Mouse (Mus musculus) lung, embryonic 14.5 days (tissue): ENCODE results near the gene Spdl1. TPM values are rescaled to one million over a fixed set of nuclear protein-coding genes. Genes with fewer than 3 reads are reported as not detected.

ENCODE experiments used
- ATAC-seq: fragments of 200-750 bp; cut with Nextera tagmentation; 2 replicates; pipeline ENCODE4 v1.8.0; 2017; ENCODE audit warnings: mild to moderate bottlenecking, moderate TSS enrichment, moderate library complexity; ENCODE audit not compliant: insufficient read depth
- DNase-seq: peaks from one replicate; pipeline ENCODE4 v3.0.0-alpha.2; 2015
- H3K27ac ChIP-seq: fragments of 300-500 bp; sonication (generic); 2 replicates; pipeline ENCODE4 v1.5.1; 2014; ENCODE audit warnings: low read depth, mild to moderate bottlenecking, moderate library complexity
- H3K27me3 ChIP-seq: fragments of 300-500 bp; sonication (generic); 2 replicates; pipeline ENCODE4 v1.6.1; 2014; ENCODE audit warnings: low read length, control low read depth; ENCODE audit not compliant: insufficient read depth
- H3K36me3 ChIP-seq: fragments of 300-500 bp; sonication (generic); 2 replicates; pipeline ENCODE4 v1.6.1; 2014; ENCODE audit warnings: control low read depth; ENCODE audit not compliant: insufficient read depth
- H3K4me1 ChIP-seq: fragments of 300-500 bp; sonication (generic); 2 replicates; pipeline ENCODE4 v1.6.1; 2014; ENCODE audit warnings: antibody characterized with exemption, control low read depth; ENCODE audit not compliant: insufficient read depth
- H3K4me2 ChIP-seq: fragments of 300-500 bp; sonication (generic); 2 replicates; pipeline ENCODE4 v1.6.1; 2014; ENCODE audit warnings: mild to moderate bottlenecking
- H3K4me3 ChIP-seq: fragments of 300-500 bp; sonication (generic); 2 replicates; pipeline ENCODE4 v1.5.1; 2014; ENCODE audit warnings: low read depth, low read length
- H3K9ac ChIP-seq: fragments of 300-500 bp; sonication (generic); 2 replicates; pipeline ENCODE4 v1.6.1; 2014
- H3K9me3 ChIP-seq: fragments of 300-500 bp; sonication (generic); 2 replicates; pipeline ENCODE4 v1.6.1; 2016; ENCODE audit warnings: low read depth, low read length, control low read depth
- CTCF ChIP-seq: IDR thresholded peaks from 2 replicates; pipeline ENCODE4 v1.5.1; 2016; ENCODE audit warnings: antibody characterized with exemption, low read depth
- WGBS: fragments of 180-500 bp; shearing (Covaris S2); extraction: QIAGEN DNeasy Blood & Tissue Kit; methylation state at CpG from one replicate; pipeline ENCODE4 v1.1.7; 2014; 5-methylcytosine and 5-hydroxymethylcytosine counted together
- polyA plus RNA-seq: library from polyadenylated mRNA; unstranded; fragments of >200 nt; fragmentation: Nextera tagmentation; extraction: Ambion mirVana; gene quantifications from 2 replicates; pipeline ENCODE4 v1.2.1, GENCODE M21; 2014

Gene Spdl1
- polyA plus RNA-seq, 1 experiment from 2014 or later, result 28.7 TPM

DNA sequence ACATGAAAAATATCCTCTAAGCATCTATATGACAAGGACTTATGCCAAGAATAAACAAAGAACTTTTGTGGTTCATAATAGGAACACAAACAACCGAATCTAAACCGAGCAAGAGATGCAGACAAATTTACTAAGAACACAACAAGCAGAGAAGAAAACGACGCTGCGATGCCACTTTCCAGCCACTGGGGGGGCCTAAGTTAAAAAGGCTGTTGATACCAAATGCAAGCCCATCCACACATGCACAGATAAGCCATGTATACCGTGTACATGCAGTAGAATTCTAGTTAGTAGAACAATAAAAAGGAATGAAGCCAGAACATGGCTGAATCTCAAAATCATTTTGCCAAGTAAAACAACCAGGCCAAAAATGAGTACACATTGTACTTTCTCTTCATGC lies 35.2 kb upstream of the Spdl1 start:
- WGBS, result 30% methylated on average over 6 of the region's 6 CpGs
- Histone ChIP-seq H3K36me3 (no peaks in the 10 kb centered on the region), H3K27ac (no peak overlapping the region), H3K4me1 (no peaks in the 10 kb centered on the region), H3K9me3 (no peaks in the 10 kb centered on the region), H3K9ac (no peak overlapping the region), H3K4me2 (no peak overlapping the region), H3K4me3 (no peak overlapping the region), H3K27me3 (no peaks in the 10 kb centered on the region)
- ATAC-seq, result no peak
- TF ChIP-seq CTCF, result peak; percentile 52
- peak; percentile 63 for DNase-seq

DNA sequence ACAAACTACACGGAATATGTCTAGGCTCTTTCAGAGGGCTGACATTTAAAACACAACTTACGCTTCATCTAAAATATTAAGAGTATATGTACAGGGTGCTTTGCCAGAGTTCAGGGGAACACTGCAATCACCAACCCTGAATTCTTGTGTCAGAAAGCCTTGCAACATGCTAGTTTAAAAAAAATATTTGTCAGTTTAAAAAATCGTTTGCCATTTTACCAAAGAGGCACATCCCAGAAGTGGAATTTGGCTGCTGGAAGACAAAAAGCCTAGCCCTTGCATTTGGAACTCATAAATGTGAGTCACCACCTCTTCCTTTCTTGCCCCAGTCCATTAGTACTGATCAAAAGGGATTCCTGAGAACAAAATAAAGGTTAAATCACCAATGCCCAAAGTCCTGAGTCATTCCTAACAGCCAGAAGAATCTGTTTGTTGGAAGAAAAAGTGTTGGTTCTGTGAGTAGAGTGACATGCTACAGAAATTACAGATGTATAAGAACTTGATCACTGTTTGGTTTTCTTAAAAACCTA lies 32.4 kb upstream of the Spdl1 start:
- Histone ChIP-seq H3K4me1 (no peaks in the 10 kb centered on the region), H3K4me2 (no peak overlapping the region), H3K4me3 (no peak overlapping the region), H3K27me3 (no peaks in the 10 kb centered on the region), H3K9ac (no peak overlapping the region), H3K36me3 (no peaks in the 10 kb centered on the region), H3K27ac (no peak overlapping the region), H3K9me3 (no peaks in the 10 kb centered on the region)
- WGBS, result 55% methylated on average over 3 of the region's 3 CpGs
- DNase-seq (no peak), ATAC-seq (no peak)
- no peak for TF ChIP-seq CTCF

DNA sequence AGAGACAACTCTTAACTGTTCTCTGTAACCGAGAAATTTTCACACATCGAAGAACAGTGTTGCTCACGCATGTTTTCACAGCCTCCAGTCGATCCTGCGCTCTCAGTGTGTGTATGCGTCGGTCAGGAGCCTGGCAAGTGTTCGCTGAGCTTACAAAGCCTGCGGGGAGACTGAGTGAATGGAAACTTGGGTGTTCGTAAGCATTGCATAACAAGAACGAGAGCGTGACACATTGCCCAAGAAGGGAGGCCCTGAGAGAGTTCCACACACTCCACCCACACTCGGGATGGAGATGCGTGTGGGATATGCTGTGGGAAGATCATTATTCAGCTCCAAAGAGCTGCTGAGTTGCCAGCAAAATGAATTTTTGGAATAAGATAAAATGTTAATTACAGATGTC lies 31.7 kb upstream of the Spdl1 start:
- no peak for DNase-seq
- no peak for ATAC-seq

GRCm38 (mm10) chr11:34856652-34857051 lies 23.2 kb upstream of the Spdl1 start:
- Histone ChIP-seq H3K4me3 (no peak overlapping the region), H3K36me3 (no peaks in the 10 kb centered on the region), H3K27ac (peak overlapping the region; percentile 63; the same call in 1 of the 2 replicates), H3K4me2 (no peak overlapping the region), H3K9ac (no peak overlapping the region), H3K9me3 (no peaks in the 10 kb centered on the region), H3K27me3 (no peaks in the 10 kb centered on the region), H3K4me1 (no peaks in the 10 kb centered on the region)
- TF ChIP-seq CTCF, result no peak
- 16% methylated on average over 3 of the region's 3 CpGs for WGBS
- ATAC-seq, result peak; percentile 75
- DNase-seq, result peak; percentile 68

More for the DNA sequence above, 31.7 kb upstream of the Spdl1 start:
- H3K36me3 ChIP-seq, result no peaks in the 10 kb centered on the region
- H3K27me3 ChIP-seq, result no peaks in the 10 kb centered on the region
- H3K4me2 ChIP-seq, result no peak overlapping the region
- no peak overlapping the region for H3K27ac ChIP-seq
- H3K9me3 ChIP-seq, result no peaks in the 10 kb centered on the region
- no peak overlapping the region for H3K4me3 ChIP-seq
- no peak for TF ChIP-seq CTCF
- H3K4me1 ChIP-seq, result no peaks in the 10 kb centered on the region
- 72% methylated on average over 14 of the region's 14 CpGs for WGBS
- no peak overlapping the region for H3K9ac ChIP-seq

DNA sequence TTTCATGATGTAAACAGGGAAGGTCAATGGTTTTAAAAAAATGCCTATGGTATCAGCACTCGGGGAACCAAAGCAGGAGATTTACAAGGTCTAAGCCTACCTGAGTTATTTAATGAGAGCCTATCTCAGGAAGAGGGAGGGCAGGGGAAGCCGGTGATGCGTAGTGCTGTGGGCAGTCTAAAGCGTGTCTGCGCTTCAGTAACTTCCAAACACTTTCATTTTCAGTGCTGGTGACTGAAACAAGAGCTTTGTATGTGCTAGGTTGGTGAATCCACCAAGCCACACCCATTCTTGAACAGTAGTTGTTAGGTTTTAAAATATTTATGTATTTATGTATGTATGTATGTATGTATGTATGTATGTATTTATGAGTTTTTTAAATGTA lies 12.8 kb upstream of the Spdl1 start:
- peak overlapping the region; percentile 35 for H3K4me2 ChIP-seq
- no peaks in the 10 kb centered on the region for H3K9me3 ChIP-seq
- H3K9ac ChIP-seq, result peak overlapping the region; percentile 2; the same call in 1 of the 2 replicates
- no peak overlapping the region for H3K27ac ChIP-seq
- H3K27me3 ChIP-seq, result no peaks in the 10 kb centered on the region
- ATAC-seq (peak; percentile 25; the same call in 1 of the 2 replicates), DNase-seq (no peak)
- H3K4me1 ChIP-seq, result no peaks in the 10 kb centered on the region
- WGBS, result 64% methylated on average over 5 of the region's 5 CpGs
- peak overlapping the region; percentile 1; the same call in 1 of the 2 replicates for H3K4me3 ChIP-seq
- TF ChIP-seq CTCF, result no peak
- no peaks in the 10 kb centered on the region for H3K36me3 ChIP-seq

DNA sequence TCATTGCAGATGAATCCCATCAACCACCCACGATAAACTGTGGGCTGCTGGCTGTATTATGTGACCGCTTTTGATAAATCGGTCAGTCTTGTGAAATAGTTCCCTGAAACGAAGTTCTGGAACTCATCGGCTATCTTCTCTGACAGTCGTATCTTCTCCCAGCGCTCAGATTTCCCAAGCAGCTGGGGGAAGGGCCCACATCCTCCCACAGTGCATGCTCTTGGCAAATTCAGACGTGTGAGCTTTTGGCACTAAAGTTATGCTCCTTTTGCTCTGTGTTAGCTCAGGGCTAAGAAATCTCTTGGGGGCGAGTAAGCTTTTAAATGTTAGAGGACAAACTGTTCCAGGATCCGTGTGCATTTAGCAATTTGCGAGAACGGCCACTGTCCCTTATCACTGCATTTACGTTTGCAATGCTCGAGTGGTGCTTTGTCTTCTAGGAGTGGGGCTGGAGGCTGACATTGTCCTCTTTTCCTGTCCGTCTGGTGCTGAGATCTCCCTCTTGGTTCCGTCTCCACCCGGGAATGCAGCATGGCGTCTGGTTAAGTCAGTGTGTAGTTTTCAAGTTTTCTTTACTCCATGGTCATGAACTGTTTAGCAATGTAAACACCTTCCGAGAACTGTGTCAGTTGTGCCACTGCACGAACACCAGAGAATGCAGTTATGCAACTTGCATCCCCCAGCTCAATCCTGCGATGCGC lies 12.3 kb upstream of the Spdl1 start:
- peak overlapping the region; percentile 35 for H3K4me2 ChIP-seq
- no peaks in the 10 kb centered on the region for H3K36me3 ChIP-seq
- TF ChIP-seq CTCF, result no peak
- H3K9ac ChIP-seq, result peak overlapping the region; percentile 2; the same call in 1 of the 2 replicates
- H3K4me3 ChIP-seq, result peak overlapping the region; percentile 1; the same call in 1 of the 2 replicates
- H3K27ac ChIP-seq, result no peak overlapping the region
- peak; percentile 77 for DNase-seq
- ATAC-seq, result peak; percentile 90
- 25% methylated on average over 22 of the region's 22 CpGs for whole genome bisulfite sequencing
- H3K4me1 ChIP-seq, result no peaks in the 10 kb centered on the region
- no peaks in the 10 kb centered on the region for H3K27me3 ChIP-seq
- H3K9me3 ChIP-seq, result no peaks in the 10 kb centered on the region

- H3K4me1 ChIP-seq, result no peaks in the 10 kb centered on the region
- no peaks in the 10 kb centered on the region for H3K36me3 ChIP-seq
- H3K9me3 ChIP-seq, result no peaks in the 10 kb centered on the region
- H3K27ac ChIP-seq, result no peak overlapping the region
- no peak overlapping the region for H3K4me2 ChIP-seq
- DNase-seq (peak; percentile 90), ATAC-seq (no peak)
- H3K9ac ChIP-seq, result no peak overlapping the region
- H3K4me3 ChIP-seq, result no peak overlapping the region
- TF ChIP-seq CTCF, result peak; percentile 66
- WGBS, result 31% methylated on average over 5 of the region's 5 CpGs
- no peaks in the 10 kb centered on the region for H3K27me3 ChIP-seq
Observed at GRCm38 (mm10) chr11:34843517-34843916, 10.1 kb upstream of the Spdl1 start.
